Mouse (Mus musculus): ENCODE measurements at regions not wholly inside any gene's neighbourhood (a gene's known extent, or its start where the extent isn't known, plus 50 kb on each side); places are given as distances from the start of the nearest gene placed in this dataset.

- peak; percentile 76 for DNase-seq
- intact Hi-C loops (cut with DNase I) = no loop called here
Measured at GRCm38 (mm10) chr14:24550763-24551471, 64.0 kb downstream of the Rps24 start.

GRCm38 (mm10) chr14:24551472-24551783, 64.5 kb downstream of the Rps24 start:
- intact Hi-C loops (cut with DNase I) = no loop called here
- no peak for DNase-seq

DNA sequence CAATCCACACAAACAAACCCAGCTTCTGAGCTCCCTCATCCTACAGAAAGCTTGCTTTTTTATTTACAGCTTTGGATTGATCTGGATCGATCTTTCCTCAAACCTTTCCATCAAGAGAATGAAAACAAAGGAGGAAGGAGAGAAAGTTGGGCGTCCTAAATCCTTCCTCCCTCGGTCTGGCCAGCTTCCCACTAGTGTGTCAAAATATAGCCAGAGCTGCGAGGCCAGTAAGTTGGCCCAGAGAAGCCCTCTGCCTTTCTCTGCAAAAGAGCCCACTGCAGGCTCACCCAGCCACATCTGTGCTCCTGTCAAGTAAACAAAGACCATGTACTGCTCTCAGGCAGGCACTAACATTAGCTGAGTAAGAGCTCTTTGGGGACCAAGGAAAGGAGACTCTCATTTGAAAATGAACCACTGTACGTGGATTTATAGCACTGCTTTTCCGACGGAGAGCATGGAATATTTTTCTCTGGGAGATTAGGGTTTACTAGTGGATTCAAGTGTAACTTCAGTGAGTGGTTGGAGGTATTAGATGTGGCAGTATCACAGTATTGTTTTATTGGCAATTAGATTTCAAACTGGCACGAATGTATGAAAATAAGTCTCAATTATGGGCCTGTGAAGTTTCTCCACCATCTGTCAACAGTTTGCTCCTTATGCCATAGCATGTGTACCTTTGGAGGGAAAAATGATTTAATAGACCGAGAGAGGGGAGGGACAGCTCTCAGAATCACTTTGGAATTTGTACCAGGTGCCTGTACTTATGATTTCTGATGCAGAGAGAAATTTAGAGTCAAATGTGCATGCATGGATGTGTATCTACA, 78.1 kb downstream of the Rps24 start:
- DNase-seq = peak; percentile 29
- intact Hi-C loops (cut with DNase I) = no loop called here

- intact Hi-C loops (cut with DNase I) = no loop called here
- peak; percentile 56 for DNase-seq
Measured at GRCm38 (mm10) chr14:24565718-24566322, 78.9 kb downstream of the Rps24 start.

DNA sequence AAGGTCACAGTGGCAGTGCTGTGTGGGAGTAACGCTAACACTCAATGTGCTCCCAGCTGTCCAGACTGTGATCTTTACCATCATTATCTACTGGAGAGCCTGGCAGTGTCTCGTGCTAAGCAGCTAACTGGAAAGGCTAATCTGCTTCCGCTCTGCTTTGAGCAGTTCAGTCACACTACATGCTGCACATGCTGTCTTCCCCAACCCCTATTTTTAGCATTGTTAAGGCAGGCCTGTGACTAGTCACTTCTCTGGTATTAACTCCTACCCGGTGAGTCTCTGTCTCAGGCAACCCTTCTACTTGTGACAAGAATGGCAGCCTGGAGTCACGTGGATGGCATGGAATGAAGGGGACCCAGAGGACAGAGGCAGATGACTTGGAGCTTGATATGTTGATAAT, 88.2 kb downstream of the Rps24 start:
- intact Hi-C loops (cut with DNase I) = no loop called here
- no peak for DNase-seq

- DNase-seq = peak; percentile 96
- intact Hi-C loops (cut with DNase I) = no loop called here
Measured at GRCm38 (mm10) chr14:24578535-24579111, 91.7 kb downstream of the Rps24 start.

DNA sequence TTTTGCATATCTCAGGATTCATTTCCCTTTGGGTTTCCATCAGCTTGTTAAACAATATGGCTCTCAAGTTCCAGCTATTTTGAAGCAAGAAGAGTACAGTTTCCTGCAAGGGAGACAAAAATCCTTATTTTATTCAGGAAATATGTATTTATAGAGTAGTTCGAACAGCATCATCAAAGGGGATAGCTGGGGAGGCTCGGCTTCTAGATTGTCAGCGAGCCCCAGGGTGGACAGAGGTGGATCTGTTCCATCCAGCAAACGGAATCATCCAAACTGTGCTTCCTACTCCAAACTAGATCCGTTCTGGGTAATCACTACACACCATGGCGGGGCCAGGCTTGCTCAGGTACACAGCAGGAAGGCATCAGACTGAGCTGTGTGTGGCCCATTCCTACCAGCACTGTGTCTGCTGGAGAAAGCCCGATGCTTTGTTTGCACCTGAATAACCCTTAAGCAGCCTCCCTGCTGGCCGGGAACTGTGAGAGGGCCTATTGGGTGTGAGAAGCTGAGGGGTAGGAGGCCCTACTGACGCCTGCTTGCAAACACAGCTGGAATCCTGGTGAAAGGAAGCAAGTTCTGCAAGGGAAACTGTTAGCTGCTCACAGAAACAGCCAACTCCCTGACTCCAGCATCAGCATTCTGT, 92.3 kb downstream of the Rps24 start:
- intact Hi-C loops (cut with DNase I) = no loop called here
- DNase-seq = peak; percentile 28

DNA sequence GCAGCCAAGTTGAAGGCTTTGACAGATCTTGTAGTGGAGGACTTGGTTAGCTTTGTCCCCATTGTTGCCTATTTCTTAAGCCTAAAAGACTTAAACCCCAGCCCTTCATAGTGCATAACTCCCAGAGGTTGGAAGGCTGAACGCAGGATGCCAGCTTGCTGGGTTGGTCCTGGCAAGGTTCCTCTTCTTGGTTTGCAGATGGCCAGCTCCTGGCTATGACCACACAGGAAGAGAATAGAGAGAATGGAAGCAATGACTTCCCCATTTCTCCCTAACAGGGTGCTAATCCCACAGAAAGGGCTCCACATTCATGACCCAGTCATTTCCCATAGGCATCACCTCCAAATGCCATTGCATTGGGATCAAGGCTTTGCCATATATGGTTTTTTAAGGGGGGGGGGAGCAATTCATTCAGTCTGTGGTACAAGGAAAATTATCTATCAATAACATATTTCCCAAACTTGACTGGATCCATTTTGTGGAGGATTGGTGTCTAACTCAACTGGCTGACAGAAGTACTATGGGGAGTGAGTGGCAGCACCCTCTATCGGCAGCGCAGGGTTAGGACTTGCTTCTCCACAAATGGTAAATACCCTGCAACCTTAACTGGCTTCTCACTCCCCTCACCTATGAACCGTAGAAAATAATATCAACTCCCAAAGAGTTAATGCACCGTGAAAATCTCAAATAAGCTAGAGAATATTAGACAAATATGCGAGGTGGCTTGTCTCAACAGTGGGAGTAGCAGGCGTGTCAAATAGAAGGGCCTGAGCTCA, 99.4 kb downstream of the Rps24 start:
- no peak for DNase-seq
- intact Hi-C loops (cut with DNase I) = no loop called here

GRCm38 (mm10) chr14:24586982-24587672, 100.2 kb downstream of the Rps24 start:
- DNase-seq = no peak
- intact Hi-C loops (cut with DNase I) = no loop called here

- intact Hi-C loops (cut with DNase I) = no loop called here
Measured at GRCm38 (mm10) chr14:24588041-24588440, 101.1 kb downstream of the Rps24 start.

GRCm38 (mm10) chr14:24606444-24607173, 119.7 kb downstream of the Rps24 start:
- intact Hi-C loops (cut with DNase I) = no loop called here
- no peak for DNase-seq

More at GRCm38 (mm10) chr14:24588041-24588440, 101.1 kb downstream of the Rps24 start:
- DNase-seq = no peak

DNA sequence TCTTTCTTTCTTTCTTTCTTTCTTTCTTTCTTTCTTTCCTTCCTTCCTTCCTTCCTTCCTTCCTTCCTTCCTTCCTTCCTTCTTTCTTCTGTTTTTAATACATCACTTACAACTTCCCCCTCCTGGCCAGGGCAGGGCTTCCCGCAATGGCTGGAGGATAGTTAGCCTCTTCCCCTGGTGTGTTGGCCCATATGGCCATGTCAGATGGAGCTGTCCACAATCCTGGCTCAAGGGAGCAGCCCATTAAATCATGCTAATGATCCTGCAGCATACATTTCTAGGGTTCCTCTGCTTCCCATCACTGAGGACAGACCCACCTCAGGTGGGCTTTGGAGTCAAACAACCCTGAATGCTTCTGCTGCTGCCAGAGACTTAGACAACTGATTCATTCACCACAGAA, 121.4 kb downstream of the Rps24 start:
- intact Hi-C loops (cut with DNase I) = no loop called here

DNA sequence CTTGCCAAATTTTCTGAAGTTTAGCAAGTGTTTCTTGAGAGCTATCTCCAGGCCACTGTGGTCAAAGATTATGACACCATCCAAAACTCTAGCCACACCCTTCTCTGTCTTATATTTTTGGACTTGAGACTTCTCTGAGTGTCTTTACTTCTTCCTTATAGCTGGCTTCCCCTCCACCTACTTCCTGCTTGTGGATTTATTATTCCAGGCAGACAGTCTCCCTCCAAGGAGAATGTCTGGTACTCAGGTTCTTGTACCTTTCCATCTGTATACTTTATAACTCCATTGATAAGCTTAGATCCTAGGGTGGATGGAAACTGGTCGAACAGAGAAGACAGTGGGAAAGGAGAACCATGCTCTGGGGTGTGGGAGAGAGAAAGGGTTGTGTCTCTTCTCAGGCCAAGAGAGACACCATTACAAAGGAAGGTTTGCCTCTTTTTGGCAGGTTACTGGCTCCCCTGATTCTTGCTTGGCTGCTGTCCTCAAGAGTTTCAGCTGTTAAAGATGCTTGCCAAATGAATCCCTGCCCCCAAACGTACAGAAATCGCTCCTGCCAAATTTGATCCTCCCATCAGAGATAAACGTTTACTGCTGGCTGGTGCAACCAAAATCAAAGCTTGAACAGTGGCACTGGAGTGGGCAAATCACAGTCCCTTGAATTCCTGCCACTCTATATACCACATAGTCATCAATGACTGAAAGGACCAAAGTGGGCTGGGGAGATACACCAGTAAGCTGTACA, 125.5 kb downstream of the Rps24 start:
- intact Hi-C loops (cut with DNase I) = no loop called here
- peak; percentile 76 for DNase-seq

More for the DNA sequence above, 121.4 kb downstream of the Rps24 start:
- peak; percentile 58 for DNase-seq

DNA sequence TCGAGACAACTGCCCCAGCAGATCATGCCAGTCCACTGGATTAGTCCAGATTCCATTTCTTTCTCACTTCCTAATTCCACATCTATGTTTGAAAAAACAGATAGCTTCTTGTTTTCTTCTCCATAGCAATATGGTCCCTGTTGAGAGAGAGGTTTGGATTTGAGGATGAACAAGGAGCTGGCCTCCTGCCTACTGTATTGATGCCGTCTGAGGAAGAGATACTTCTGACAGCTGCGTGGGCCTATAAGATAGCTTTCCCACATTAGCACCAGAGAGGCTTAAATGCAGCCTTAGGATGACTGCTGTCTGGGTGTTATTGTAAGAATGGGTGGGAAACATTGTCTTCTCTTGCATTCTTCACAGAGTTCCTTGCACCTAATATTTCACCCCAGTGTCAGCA, 128.9 kb downstream of the Rps24 start:
- intact Hi-C loops (cut with DNase I) = no loop called here
- no peak for DNase-seq

DNA sequence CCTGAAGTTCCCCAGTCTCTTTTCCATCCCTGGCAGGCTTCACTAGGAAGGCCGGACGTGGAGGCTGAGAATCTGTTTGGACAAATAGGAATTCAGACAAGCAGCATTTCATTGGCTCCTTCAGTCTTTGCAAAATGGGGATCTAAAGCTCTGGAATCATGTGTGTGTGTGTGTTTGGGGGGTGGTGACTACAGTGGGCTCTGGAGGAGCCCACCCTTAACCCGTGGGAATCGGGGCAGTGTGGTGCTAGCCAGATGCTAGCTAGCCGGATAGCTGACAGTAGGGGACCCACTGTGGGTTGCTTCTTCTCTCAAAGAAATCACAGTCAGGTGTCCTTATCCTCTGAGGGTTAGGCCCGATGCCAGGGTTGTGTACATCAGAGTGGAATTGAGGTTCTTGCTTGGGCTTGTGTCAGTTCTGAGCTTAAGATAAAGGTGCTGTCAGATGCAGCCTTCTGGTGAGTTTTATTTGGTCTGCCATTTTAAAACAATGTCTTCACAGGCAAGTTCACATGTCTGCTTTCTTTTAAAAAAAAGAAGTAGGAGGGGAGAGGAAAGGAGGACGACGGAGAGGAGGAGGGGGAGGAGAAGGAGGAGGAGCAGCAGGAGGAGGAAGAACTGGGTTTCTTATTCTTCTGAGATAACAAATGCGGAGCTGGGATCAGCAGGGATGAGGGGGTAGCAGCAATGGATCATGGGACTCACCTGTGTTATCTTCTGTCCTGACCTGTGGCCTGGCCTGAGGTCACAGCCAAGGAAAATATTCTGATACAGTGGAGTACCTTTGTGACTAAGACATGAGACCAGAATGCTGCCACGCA, 129.6 kb downstream of the Rps24 start:
- DNase-seq = no peak
- intact Hi-C loops (cut with DNase I) = no loop called here

- intact Hi-C loops (cut with DNase I) = no loop called here
- DNase-seq = no peak
Measured at GRCm38 (mm10) chr14:24617126-24617375, 130.1 kb downstream of the Rps24 start.

DNA sequence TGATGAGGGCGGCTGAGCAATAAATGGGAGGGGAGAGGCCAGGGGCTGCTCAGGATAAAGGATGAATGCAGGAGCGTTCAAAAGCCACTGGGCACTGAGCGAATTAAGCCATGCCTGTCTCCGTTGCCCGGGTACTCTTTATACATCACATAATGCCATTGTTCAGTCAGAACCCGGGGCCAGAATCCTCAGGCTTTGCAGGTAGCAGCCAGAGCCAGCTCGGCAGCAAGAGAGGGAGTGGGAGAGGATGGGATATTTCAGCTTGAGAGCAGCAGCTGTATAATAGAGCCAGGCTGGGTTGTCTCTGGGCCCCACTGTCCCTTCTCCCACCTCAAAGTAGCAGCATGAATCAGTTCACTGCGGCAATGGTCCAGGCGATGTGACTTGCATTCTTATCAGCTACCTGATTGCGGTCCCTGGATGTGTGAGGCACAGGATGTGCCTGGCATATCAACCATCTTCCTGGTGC, 130.5 kb downstream of the Rps24 start:
- DNase-seq = peak; percentile 66
- intact Hi-C loops (cut with DNase I) = no loop called here
